Mouse (Mus musculus) liver, embryonic 13.5 days (tissue): ENCODE data around the gene Zfp111. TPM values are rescaled to one million over a fixed set of nuclear protein-coding genes. Genes with fewer than 3 reads are reported as not detected.

Experiments used
- ATAC-seq: fragments of 200-750 bp; cut with Nextera tagmentation; 2 replicates; pipeline ENCODE4 v1.8.0; 2017; ENCODE audit warnings: low read depth, mild to moderate bottlenecking, moderate number of reproducible peaks, moderate library complexity
- DNase-seq: peaks from one replicate; pipeline ENCODE4 v3.0.0; 2022
- H3K27ac ChIP-seq: fragments of 300-500 bp; sonication (generic); 2 replicates; pipeline ENCODE4 v1.5.1; 2015; ENCODE audit warnings: moderate library complexity, mild to moderate bottlenecking, inconsistent platforms
- H3K27me3 ChIP-seq: fragments of 300-500 bp; sonication (generic); 2 replicates; pipeline ENCODE4 v1.6.1; 2015; ENCODE audit warnings: mild to moderate bottlenecking, inconsistent platforms
- H3K36me3 ChIP-seq: fragments of 300-500 bp; sonication (generic); 2 replicates; pipeline ENCODE4 v1.6.1; 2015; ENCODE audit warnings: mild to moderate bottlenecking, inconsistent platforms
- H3K4me1 ChIP-seq: fragments of 300-500 bp; sonication (generic); replicated peaks from 2 replicates; pipeline ENCODE4 v1.6.1; 2015; ENCODE audit warnings: inconsistent platforms
- H3K4me2 ChIP-seq: fragments of 300-500 bp; sonication (generic); 2 replicates; pipeline ENCODE4 v1.6.1; 2015; ENCODE audit warnings: inconsistent platforms, mild to moderate bottlenecking, moderate library complexity
- H3K4me3 ChIP-seq: fragments of 300-500 bp; sonication (generic); replicated peaks from 2 replicates; pipeline ENCODE4 v1.5.1; 2015; ENCODE audit warnings: mild to moderate bottlenecking, inconsistent platforms
- H3K9ac ChIP-seq: fragments of 300-500 bp; sonication (generic); 2 replicates; pipeline ENCODE4 v1.6.1; 2015; ENCODE audit warnings: mild to moderate bottlenecking, inconsistent platforms
- H3K9me3 ChIP-seq: fragments of 300-500 bp; sonication (generic); replicated peaks from 2 replicates; pipeline ENCODE4 v1.6.1; 2016; ENCODE audit warnings: inconsistent platforms
- WGBS: fragments of 180-500 bp; shearing (Covaris S2); methylation state at CpG from one replicate; pipeline ENCODE4 v1.1.7; 2015; ENCODE audit not compliant: insufficient replicate concordance; 5-methylcytosine and 5-hydroxymethylcytosine counted together
- polyA plus RNA-seq: library from polyadenylated mRNA; unstranded; fragments of >200 nt; fragmentation: Nextera tagmentation; extraction: Ambion mirVana; gene quantifications from 2 replicates; pipeline ENCODE4 v1.2.1, GENCODE M21; 2015

The Zfp111 gene
- polyA plus RNA-seq: 1.4 and 2.5 TPM in 2 replicates

GRCm38 (mm10) chr7:24211343-24211742 is at the start of gene Zfp111:
Gene Zfp111, minus strand, starts transcription at chr7:24211443.
- ATAC-seq: no peak
- no peaks in the 10 kb centered on the region for H3K27me3 ChIP-seq

GRCm38 (mm10) chr7:24260000-24260312 is 48.7 kb upstream of the Zfp111 start:
- Histone ChIP-seq H3K9me3 (no peaks in the 10 kb centered on the region), H3K36me3 (peaks cover 13% of the 10 kb centered on the region; the same call in 1 of the 2 replicates), H3K4me2 (no peak overlapping the region), H3K27ac (no peak overlapping the region), H3K4me3 (no peak overlapping the region), H3K9ac (no peak overlapping the region), H3K27me3 (no peaks in the 10 kb centered on the region), H3K4me1 (peaks cover 5% of the 10 kb centered on the region)
- ATAC-seq (no peak), DNase-seq (no peak)
- WGBS: 67% methylated on average over 4 of the region's 4 CpGs

More at GRCm38 (mm10) chr7:24211343-24211742, at the start of gene Zfp111:
- no peak for DNase-seq
- Histone ChIP-seq H3K9ac (no peak within 1 kb of the TSS), H3K4me1 (peaks cover 7% of the 10 kb centered on the region), H3K4me2 (no peak within 1 kb of the TSS), H3K27ac (no peak within 1 kb of the TSS), H3K4me3 (no peak within 1 kb of the TSS), H3K36me3 (no peaks in the 10 kb centered on the region), H3K9me3 (no peaks in the 10 kb centered on the region)
- 61% methylated on average over 5 of the region's 5 CpGs for WGBS

- ATAC-seq: no peak
- no peak overlapping the region for H3K4me2 ChIP-seq
- H3K27me3 ChIP-seq: no peaks in the 10 kb centered on the region
- DNase-seq: no peak
- H3K27ac ChIP-seq: no peak overlapping the region
- no peak overlapping the region for H3K4me3 ChIP-seq
- H3K36me3 ChIP-seq: peaks cover 13% of the 10 kb centered on the region; the same call in 1 of the 2 replicates
- 75% methylated on average over 13 of the region's 13 CpGs for WGBS
- no peaks in the 10 kb centered on the region for H3K9me3 ChIP-seq
- no peak overlapping the region for H3K9ac ChIP-seq
- H3K4me1 ChIP-seq: peaks cover 6% of the 10 kb centered on the region
These were observed 48.2 kb upstream of the Zfp111 start for GRCm38 (mm10) chr7:24259306-24259999.

- Histone ChIP-seq H3K4me3 (peak within 1 kb of the TSS; percentile 56), H3K9ac (peak within 1 kb of the TSS; percentile 65), H3K27me3 (no peaks in the 10 kb centered on the region), H3K4me1 (peaks cover 6% of the 10 kb centered on the region), H3K9me3 (no peaks in the 10 kb centered on the region), H3K27ac (no peak within 1 kb of the TSS), H3K4me2 (peak within 1 kb of the TSS; percentile 63), H3K36me3 (no peaks in the 10 kb centered on the region)
- ATAC-seq: peak; percentile 76
- 18% methylated on average over 21 of the region's 21 CpGs for WGBS
- peak; percentile 39 for DNase-seq
These were observed 43.6 kb upstream of the Zfp111 start, which contains the start of gene Zfp108 for GRCm38 (mm10) chr7:24254633-24255474. Gene Zfp108, plus strand, starts transcription at chr7:24254794.

GRCm38 (mm10) chr7:24253779-24254615 is 42.8 kb upstream of the Zfp111 start:
- Histone ChIP-seq H3K4me2 (peak overlapping the region; percentile 63), H3K27me3 (no peaks in the 10 kb centered on the region), H3K36me3 (no peaks in the 10 kb centered on the region), H3K4me3 (peak overlapping the region; percentile 56), H3K4me1 (peaks cover 6% of the 10 kb centered on the region), H3K9ac (no peak overlapping the region), H3K27ac (no peak overlapping the region), H3K9me3 (no peaks in the 10 kb centered on the region)
- 54% methylated on average over 9 of the region's 9 CpGs for WGBS
- DNase-seq (no peak), ATAC-seq (peak; percentile 43; the same call in 1 of the 2 replicates)

GRCm38 (mm10) chr7:24237040-24237791 is 26.0 kb upstream of the Zfp111 start, which contains the start of gene Zfp109:
Gene Zfp109, minus strand, starts transcription at chr7:24237560.
- Histone ChIP-seq H3K4me3 (peak within 1 kb of the TSS; percentile 73), H3K9me3 (no peaks in the 10 kb centered on the region), H3K27me3 (no peaks in the 10 kb centered on the region), H3K9ac (peak within 1 kb of the TSS; percentile 70), H3K27ac (no peak within 1 kb of the TSS), H3K4me2 (peak within 1 kb of the TSS; percentile 71), H3K4me1 (peaks cover 11% of the 10 kb centered on the region), H3K36me3 (peaks cover 7% of the 10 kb centered on the region; the same call in 1 of the 2 replicates)
- 4% methylated on average over 28 of the region's 28 CpGs for WGBS
- DNase-seq (peak; percentile 24), ATAC-seq (peak; percentile 83)

GRCm38 (mm10) chr7:24210296-24210695 is 947 bp downstream of the Zfp111 start:
- no peak overlapping the region for H3K9ac ChIP-seq
- H3K27me3 ChIP-seq: no peaks in the 10 kb centered on the region
- no peak for ATAC-seq
- H3K9me3 ChIP-seq: no peaks in the 10 kb centered on the region
- peaks cover 6% of the 10 kb centered on the region for H3K36me3 ChIP-seq
- H3K4me2 ChIP-seq: no peak overlapping the region
- H3K4me1 ChIP-seq: peaks cover 7% of the 10 kb centered on the region
- no peak for DNase-seq
- H3K27ac ChIP-seq: no peak overlapping the region
- 52% methylated on average over 2 of the region's 2 CpGs for whole genome bisulfite sequencing
- no peak overlapping the region for H3K4me3 ChIP-seq

- Histone ChIP-seq H3K4me1 (peaks cover 7% of the 10 kb centered on the region), H3K4me2 (peak overlapping the region; percentile 68), H3K4me3 (peak overlapping the region; percentile 63), H3K27me3 (no peaks in the 10 kb centered on the region), H3K9ac (no peak overlapping the region), H3K9me3 (no peaks in the 10 kb centered on the region), H3K36me3 (peaks cover 17% of the 10 kb centered on the region), H3K27ac (no peak overlapping the region)
- ATAC-seq (no peak), DNase-seq (no peak)
- WGBS: 53% methylated on average over 7 of the region's 7 CpGs
These were observed 2.9 kb downstream of the Zfp111 start for GRCm38 (mm10) chr7:24208282-24208886.

- ATAC-seq (peak; percentile 69), DNase-seq (peak; percentile 9)
- Histone ChIP-seq H3K36me3 (peaks cover 22% of the 10 kb centered on the region), H3K4me2 (peak overlapping the region; percentile 68), H3K4me1 (peaks cover 7% of the 10 kb centered on the region), H3K4me3 (peak overlapping the region; percentile 63), H3K27me3 (no peaks in the 10 kb centered on the region), H3K27ac (peak overlapping the region; percentile 39; the same call in 1 of the 2 replicates), H3K9me3 (no peaks in the 10 kb centered on the region), H3K9ac (peak overlapping the region; percentile 70)
- 12% methylated on average over 24 of the region's 24 CpGs for WGBS
These were observed 3.6 kb downstream of the Zfp111 start for GRCm38 (mm10) chr7:24207488-24208261.
